Mouse (Mus musculus): ENCODE data around the gene Ccdc92b.

Gene Ccdc92b

GRCm38 (mm10) chr11:74674713-74675112 lies 55.3 kb downstream of the Ccdc92b start:
- no peak for DNase-seq (ENCODE audit: inconsistent age in 2 of 2, low spot score in 1 of 2)

- DNase-seq (ENCODE audit: inconsistent age in 2 of 2, low spot score in 1 of 2): no peak
These were observed 55.8 kb downstream of the Ccdc92b start for GRCm38 (mm10) chr11:74675156-74675555.

Measured in adrenal gland, adult (tissue).